Mouse (Mus musculus) heart, adult 18-20 months (tissue): Measurements from ENCODE around the gene Fcgrt. TPM values are rescaled to one million over a fixed set of nuclear protein-coding genes. Genes with fewer than 3 reads are reported as not detected.

Experiments used
- DNase-seq, 2 experiments: peaks; one replicate each; pipeline ENCODE4 v3.0.0; 2021 to 2022; ENCODE audit warnings: mixed read lengths in 1 of 2
- microRNA-seq, 2 experiments: library from miRNA; unstranded; fragments of <30 nt; microRNA quantifications; one replicate each; pipeline ENCODE4 v1.2.0; 2022
- total RNA-seq, 2 experiments: library from RNA; stranded (reverse); gene quantifications; 2 replicates each; pipeline ENCODE4 v1.2.3; 2021

Gene Fcgrt
- total RNA-seq, 2 experiments from 2014 or later, result 60.3 to 66.8 TPM

DNA sequence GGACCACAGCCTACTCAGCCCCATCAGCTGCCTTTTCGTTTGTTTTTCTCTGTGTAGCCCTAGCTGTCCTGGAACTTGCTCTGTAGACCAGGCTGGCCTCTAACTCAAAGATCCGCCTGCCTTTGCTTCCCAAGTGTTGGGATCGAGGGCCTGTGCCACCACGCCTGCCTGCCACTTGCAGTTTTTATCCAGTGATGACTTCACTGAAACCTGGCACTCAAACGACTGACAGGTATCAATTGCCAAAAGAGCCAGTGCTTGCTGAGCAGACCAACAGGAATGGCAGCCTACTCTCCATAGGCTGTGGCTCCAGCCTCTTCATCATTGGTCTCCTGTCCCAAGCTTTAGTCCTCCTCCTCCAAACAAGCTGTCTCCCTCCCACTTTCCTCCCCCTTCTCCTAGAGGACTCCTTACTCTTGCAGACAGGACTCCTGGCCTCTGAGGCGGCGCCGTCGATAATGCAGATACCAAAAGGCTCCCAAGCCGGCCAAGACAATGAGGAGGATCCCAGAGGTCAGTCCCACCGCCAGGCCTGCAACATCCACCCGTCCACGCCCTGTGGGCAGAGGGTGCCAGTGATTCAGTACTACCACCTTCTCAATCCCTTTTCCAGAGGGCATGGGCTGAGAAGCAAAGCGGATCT is 47.2 kb downstream of the Fcgrt start:
- DNase-seq, result no peak

DNA sequence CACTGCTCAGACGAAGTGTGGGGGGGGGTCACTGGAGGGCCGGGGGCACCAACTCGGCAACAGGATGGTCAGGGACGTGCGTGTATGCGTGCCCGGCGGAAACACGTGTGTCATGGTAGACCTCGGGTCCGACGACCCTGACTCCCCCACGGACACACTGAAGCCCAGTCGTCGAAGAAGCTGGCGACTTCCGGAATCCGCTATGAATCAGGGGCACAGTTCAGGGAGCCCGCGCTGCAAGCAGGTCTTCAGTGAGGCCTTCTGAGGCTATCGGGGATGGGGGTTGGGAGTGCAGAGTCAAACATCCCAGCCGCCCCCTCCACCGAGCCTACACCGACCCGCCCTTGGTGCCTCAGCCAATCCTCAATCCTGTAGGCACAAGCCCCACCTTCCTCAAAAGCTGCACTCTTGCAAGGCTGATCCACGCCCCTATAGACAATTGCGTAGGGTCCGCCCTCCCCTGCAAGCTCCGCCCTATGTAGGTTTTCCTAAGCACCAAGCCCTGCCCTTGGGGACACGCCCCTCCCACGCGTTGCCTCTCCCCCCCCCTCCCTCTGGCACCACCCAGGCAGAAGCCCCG is 49.6 kb downstream of the Fcgrt start:
- peak; percentile 94 to 98 for DNase-seq

- peak; percentile 81 to 88 for DNase-seq
These were observed 50.3 kb downstream of the Fcgrt start for GRCm38 (mm10) chr7:45053117-45053930.

GRCm38 (mm10) chr7:45052862-45053116 is 50.9 kb downstream of the Fcgrt start, which contains the start of gene Prr12:
Gene Prr12, minus strand, starts transcription at chr7:45052881.
- DNase-seq, result no peak

- DNase-seq, result peak; percentile 36 to 63
These were observed 51.3 kb downstream of the Fcgrt start for GRCm38 (mm10) chr7:45052181-45052861.

DNA sequence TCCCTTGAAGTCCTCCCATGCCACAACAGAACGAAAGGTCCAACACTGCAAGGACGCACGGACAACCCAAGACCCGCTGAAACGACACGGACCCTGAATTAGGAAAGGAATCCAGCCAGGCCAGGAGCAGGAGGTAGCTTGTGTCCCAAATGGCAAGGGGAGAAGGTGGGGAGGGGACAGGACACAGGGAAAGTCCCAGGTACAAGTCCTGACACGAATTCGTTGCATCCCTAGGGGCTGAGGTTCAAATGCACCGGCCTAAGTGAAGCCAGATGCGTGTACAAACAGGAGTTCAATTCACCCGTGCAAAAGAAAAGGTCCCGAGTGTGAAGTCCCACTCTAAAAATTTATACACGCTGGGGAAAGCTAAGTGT is 52.1 kb downstream of the Fcgrt start:
- DNase-seq, result no peak

GRCm38 (mm10) chr7:45050945-45051600 is 52.6 kb downstream of the Fcgrt start:
- peak; percentile 76 to 83 for DNase-seq

GRCm38 (mm10) chr7:45048923-45049657 is 54.6 kb downstream of the Fcgrt start:
- DNase-seq, result peak; percentile 41 to 55

DNA sequence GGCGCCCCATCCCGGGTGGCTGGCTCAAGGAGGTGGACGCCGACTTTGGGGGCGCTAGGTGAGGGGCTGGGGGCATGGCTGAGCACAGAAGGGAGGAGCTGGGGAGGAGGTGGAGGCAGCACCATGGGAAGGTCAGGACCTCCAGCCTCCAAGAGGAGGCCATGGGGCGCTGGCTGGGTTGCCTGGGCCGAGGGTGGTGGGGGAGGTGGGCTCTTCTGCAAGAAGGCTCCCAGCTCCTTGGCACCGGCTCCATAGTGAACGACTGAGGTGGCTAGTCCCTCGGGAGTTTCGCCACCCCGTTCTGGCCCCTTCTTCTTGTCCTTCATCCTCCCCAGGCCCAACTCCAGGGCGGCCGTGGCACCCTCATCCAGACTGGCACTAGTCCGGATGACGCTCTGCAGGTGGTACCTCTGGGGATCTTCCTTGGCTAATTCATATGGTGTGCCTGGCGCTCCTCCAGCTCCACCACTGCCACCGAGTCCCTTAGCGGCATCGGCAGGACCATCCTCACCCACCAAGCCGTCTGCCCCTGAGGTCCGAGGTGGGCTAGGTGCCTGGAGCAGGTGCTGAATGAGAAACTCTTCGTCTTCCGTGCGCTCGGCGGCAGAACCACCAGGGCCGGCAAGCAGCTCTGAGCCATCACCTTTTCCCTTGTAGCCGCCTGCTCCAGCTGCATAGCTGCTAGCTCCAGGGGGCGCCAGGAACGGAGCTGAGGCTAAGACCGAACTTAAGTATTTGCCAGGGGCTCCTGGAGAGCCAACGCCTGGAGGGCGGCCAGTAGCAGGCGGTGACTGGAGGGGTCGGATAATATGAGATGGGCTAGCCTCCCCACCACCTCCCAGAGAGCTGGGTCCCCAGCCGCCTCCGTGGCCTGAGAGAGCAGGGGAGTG is 55.4 kb downstream of the Fcgrt start:
- no peak for DNase-seq

- DNase-seq, result no peak
These were observed 56.2 kb downstream of the Fcgrt start for GRCm38 (mm10) chr7:45047491-45047890.

DNA sequence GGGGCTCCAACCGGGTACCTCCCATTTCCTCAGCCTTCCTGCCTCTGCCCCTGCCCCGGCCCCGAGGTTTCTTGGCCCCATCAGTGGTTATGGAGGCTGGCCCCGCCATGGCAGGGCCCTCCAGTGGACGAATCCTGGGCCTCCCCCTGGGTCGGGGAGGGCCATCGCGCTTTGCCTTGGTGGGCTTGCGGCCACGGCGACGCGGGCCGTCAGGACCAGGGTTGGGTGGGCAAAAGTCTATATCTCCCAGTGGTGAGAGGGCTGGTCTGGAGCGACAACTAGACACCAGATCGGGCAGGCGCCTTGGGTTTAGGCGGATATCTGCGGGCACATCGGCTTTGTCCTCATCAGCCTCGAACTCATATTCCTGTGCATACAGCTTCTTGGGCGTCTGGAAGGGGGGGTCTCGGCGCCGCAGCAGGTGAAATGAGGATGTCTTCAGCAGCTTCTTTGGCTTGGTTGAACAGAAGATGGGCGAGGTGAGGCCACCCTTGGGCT is 56.7 kb downstream of the Fcgrt start:
- no peak for DNase-seq

- DNase-seq, result no peak
These were observed 57.9 kb downstream of the Fcgrt start for GRCm38 (mm10) chr7:45045741-45046140.

GRCm38 (mm10) chr7:45043307-45043706 is 60.3 kb downstream of the Fcgrt start:
- no peak for DNase-seq

Small RNAs within 50 kb of the gene (microRNA-seq; reads per million reads assigned to microRNA genes)
- 4,445 to 10,790 reads per million in 2 experiments for gene Mir150
- gene Mir5121, result 12.4 to 17.4 reads per million in 2 experiments

Other genes starting within 250 kb of the Fcgrt start
- 10 to 100 TPM; 16.5 to 19.4 TPM for gene Pnkp, start 246.7 kb downstream of the Fcgrt start, total RNA-seq
- 100 to 1,000 TPM; 173 to 184 TPM for gene Ptov1, start 234.1 kb downstream of the Fcgrt start, total RNA-seq
- 10 to 100 TPM; 75.9 to 79.8 TPM for gene Med25, start 211.1 kb downstream of the Fcgrt start, total RNA-seq
- 10 to 100 TPM; 15.4 to 16.8 TPM for gene Fuz, start 207.8 kb downstream of the Fcgrt start, total RNA-seq
- gene Ap2a1, start 174.4 kb downstream of the Fcgrt start, total RNA-seq, result 10 to 100 TPM; 59.2 to 67.9 TPM
- not detected for gene Tsks, start 160.6 kb downstream of the Fcgrt start, total RNA-seq
- gene Cpt1c, start 129.0 kb downstream of the Fcgrt start, total RNA-seq, result 1 to 10 TPM; 1.8 to 2.0 TPM
- gene Prmt1, start 117.3 kb downstream of the Fcgrt start, total RNA-seq, result 100 to 1,000 TPM in 1 of 2 experiments, 10 to 100 TPM in 1; 90.3 to 110 TPM
- 10 to 100 TPM; 21.3 to 29.5 TPM for gene Irf3, start 106.2 kb downstream of the Fcgrt start, total RNA-seq
- gene Bcl2l12, start 105.1 kb downstream of the Fcgrt start, total RNA-seq, result 1 to 10 TPM; 8.1 to 9.7 TPM
- gene Scaf1, start 87.5 kb downstream of the Fcgrt start, total RNA-seq, result 10 to 100 TPM; 45.1 to 46.0 TPM
- gene Rras, start 85.9 kb downstream of the Fcgrt start, total RNA-seq, result 10 to 100 TPM; 43.9 to 47.7 TPM
- gene Prr12, start 51.0 kb downstream of the Fcgrt start, total RNA-seq, result 10 to 100 TPM; 21.5 to 21.9 TPM
- 10 to 100 TPM; 29.6 to 35.2 TPM for gene Nosip, start 41.4 kb downstream of the Fcgrt start, total RNA-seq
- 1 to 10 TPM; 7.8 TPM for gene Prrg2, start 41.2 kb downstream of the Fcgrt start, total RNA-seq
- 10 to 100 TPM; 20.0 to 20.7 TPM for gene Rcn3, start 11.6 kb downstream of the Fcgrt start, total RNA-seq
- gene Rps11, start 20.6 kb upstream of the Fcgrt start, total RNA-seq, result 100 to 1,000 TPM; 512 to 646 TPM
- 100 to 1,000 TPM; 714 to 715 TPM for gene Rpl13a, start 24.9 kb upstream of the Fcgrt start, total RNA-seq
- gene Gm45713, start 32.4 kb upstream of the Fcgrt start, total RNA-seq, result under 1 TPM; 0.26 to 0.47 TPM
- gene Flt3l, start 32.6 kb upstream of the Fcgrt start, total RNA-seq, result 1 to 10 TPM; 2.7 to 5.3 TPM
- gene Pih1d1, start 50.5 kb upstream of the Fcgrt start, total RNA-seq, result 10 to 100 TPM; 35.5 to 42.7 TPM
- 10 to 100 TPM; 21.5 to 26.8 TPM for gene Aldh16a1, start 50.7 kb upstream of the Fcgrt start, total RNA-seq
- gene Slc17a7, start 60.1 kb upstream of the Fcgrt start, total RNA-seq, result 10 to 100 TPM; 29.7 to 32.4 TPM
- not detected for gene Gfy, start 75.7 kb upstream of the Fcgrt start, total RNA-seq
- gene Pth2, start 77.1 kb upstream of the Fcgrt start, total RNA-seq, result not detected
- gene Ccdc155, start 101.0 kb upstream of the Fcgrt start, total RNA-seq, result under 1 TPM in 1 of 2 experiments, not detected in 1; 0.46 TPM
- gene Dkkl1, start 108.3 kb upstream of the Fcgrt start, total RNA-seq, result not detected
- gene Tead2, start 111.9 kb upstream of the Fcgrt start, total RNA-seq, result 1 to 10 TPM; 6.4 to 7.7 TPM
- gene Cd37, start 135.3 kb upstream of the Fcgrt start, total RNA-seq, result 10 to 100 TPM in 1 of 2 experiments, 1 to 10 TPM in 1; 2.6 to 12.8 TPM
- gene Slc6a16, start 137.2 kb upstream of the Fcgrt start, total RNA-seq, result not detected
- not detected for gene Slc6a21, start 173.7 kb upstream of the Fcgrt start, total RNA-seq
- gene Trpm4, start 229.9 kb upstream of the Fcgrt start, total RNA-seq, result 10 to 100 TPM; 20.0 to 27.9 TPM
- 100 to 1,000 TPM; 954 to 975 TPM for gene Hrc, start 231.4 kb upstream of the Fcgrt start, total RNA-seq